Mouse (Mus musculus): ENCODE results near the gene Prkd3.

Gene Prkd3

DNA sequence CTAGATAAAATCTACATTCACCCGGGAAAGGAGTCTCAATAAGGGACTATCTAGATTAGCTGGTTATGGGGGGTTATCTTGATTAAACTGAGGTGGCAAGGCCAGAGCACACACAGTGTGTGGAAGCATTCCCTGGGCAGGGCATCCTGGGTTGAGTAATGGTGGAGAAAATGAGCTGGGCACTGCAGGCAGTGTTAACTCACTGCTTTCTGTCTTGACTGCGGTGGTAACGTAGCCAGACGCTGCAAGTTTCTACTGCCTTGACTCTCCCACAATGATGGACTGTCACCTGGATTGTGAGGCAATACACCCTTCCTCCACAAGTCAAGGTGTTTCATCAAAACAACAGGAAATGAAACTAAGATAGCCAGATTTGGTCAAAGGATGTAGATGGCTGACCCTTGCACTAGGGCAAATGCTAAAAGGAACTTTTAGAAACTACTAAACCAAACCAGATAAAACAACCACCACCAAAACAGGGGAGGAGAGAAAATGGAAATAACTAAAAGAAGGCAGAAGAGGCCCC lies 20.8 kb downstream of the Prkd3 start:
- DNase-seq (ENCODE audit: low spot score) = no peak

DNA sequence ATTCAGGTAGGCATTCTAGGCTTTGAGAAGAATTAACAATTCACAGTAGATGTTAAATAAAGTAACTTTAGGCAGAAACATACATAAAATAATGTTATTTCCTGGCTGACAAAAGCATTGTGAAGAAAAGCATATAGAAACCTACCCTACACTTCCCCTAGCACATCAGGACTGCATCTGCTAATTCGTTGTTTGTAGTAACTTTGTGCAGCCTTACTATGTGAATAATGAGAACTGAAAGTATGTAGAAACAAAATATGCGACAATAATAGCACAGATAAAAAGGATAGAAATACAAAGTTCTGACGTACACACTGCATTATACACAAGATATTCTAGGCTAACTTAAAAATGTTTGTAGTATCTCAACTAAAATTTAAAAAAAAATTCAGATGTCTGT lies 21.4 kb downstream of the Prkd3 start:
- no peak for DNase-seq (ENCODE audit: low spot score)

DNA sequence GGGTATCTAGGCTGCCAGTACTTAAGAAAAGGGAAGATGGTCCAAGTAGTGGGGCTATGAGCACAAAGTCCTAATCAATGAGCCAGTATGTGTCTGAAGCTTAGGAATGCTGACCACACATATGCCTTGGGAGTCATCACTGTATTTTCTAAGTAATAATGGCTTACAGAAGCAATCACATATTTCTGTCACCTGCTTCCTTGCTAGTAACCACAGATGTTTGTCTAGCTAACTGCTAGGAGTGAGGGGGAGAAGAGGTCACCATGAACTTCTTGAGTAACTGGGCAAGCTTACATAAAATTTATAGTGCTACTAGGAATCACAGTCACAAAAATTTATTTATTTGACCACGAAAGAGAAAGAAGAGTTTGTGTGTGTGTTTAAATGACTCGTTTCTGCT lies 22.5 kb downstream of the Prkd3 start:
- no peak for DNase-seq (ENCODE audit: low spot score)

DNA sequence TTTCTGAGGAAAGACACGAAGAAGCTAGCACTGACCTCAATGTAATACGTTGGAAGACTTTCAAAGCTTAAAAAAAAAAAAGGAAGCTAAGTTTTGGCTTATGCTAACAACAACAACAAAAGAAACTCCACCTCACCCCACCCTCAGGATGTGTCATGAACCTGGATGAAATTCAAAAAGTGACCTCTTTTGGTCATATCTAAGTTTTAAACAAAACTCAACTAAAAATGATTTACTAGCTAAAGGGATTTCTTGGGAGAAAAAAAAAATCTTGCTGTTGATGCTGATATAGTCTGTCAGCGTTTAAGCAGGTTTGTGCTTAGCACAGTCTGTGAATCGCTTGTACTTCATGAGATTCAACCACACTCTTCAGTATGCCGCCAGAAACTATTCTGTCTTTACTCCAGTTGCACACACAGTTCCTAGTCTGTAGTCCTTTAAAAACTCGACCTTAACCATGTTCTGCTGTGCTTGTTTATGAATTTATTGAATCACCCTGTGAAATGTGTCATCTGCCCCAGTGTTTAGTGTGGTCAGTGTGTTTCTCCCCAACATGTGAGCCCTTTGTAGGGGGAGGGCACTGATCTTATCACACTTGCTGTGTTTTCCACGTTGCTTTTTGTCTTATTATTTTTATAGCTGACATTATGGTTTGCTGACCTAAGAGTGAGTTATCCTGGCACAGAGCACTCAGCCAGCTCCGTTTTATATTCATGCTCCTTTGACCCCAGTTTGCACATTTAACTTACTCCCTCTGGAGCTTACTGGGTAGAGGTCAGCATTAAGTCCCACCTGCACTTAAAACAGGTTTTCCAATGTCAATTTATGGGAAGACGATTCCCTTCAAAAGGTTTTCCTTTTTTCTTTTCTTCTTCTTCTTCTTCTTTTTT lies 25.4 kb downstream of the Prkd3 start:
- no peak for DNase-seq (ENCODE audit: low spot score)

DNA sequence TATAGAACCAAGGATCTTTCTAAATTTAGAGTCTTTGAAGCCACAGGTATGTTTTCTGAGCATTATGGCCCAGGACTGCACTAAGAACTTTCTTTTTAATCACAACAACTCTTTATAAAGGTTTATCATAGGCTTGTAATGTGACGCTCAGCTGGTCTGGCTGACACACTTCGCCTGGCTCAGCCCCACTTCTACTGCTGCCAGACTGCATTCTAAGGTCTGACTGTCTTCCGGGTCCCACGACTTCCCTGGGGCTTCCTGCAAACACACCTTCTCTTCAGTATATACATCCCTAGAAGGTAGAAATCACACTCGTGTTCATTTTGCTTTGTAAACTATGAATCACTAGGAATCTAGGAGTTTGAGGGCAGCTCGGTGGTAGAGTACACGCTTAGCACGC lies 26.2 kb downstream of the Prkd3 start:
- DNase-seq (ENCODE audit: low spot score) = no peak

DNA sequence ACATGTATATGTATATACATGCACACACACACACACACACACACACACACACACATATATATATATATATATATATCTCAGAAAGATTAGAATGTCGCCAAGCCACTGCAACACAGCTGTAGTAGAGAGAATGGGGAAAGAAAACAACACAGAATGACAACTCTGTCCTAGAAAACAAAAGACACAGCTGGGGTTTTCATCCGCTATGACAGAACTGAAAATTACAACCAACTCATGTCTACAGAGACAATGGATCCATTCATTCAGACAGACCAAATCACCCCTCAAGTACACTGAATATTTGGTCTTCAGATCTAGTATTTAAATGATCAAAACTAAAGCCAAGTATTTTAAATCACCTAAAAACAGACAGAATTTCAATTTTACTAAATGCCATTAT lies 26.9 kb downstream of the Prkd3 start:
- peak; percentile 14 for DNase-seq (ENCODE audit: low spot score)

DNA sequence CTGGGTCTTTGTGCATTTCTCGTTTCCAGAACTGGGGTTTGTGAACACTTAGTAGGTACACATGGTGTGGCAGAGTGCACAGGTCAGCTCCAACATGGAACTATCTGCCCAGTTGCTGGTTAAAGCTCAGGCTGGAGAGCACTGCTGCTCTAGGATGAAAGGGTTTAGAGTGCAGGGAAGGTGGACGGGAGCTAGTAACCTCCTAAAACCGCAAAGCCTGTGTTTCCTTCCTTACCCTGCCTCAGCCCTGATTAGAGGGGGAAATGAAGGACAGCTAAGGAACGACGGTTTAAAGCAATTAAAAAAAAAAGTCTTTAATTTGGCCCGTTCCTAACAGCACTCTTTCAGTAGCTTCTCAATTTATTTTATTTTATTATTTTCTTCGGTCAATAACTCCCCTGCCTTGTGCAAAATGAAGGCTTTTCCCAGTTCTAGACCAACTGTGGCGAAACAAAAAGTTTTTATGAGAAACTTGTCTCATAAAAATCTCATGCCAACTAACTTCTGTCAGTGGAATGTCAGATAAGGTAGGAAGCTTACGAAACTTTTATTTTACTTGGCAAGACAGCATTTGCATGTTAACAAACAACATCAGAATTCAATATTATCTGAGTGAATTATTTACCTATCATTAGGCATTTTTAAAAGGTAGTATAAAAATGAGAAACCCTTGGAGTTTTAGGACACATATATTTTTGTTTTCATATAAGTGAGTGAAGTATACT lies 28.2 kb downstream of the Prkd3 start:
- DNase-seq (ENCODE audit: low spot score) = no peak

DNA sequence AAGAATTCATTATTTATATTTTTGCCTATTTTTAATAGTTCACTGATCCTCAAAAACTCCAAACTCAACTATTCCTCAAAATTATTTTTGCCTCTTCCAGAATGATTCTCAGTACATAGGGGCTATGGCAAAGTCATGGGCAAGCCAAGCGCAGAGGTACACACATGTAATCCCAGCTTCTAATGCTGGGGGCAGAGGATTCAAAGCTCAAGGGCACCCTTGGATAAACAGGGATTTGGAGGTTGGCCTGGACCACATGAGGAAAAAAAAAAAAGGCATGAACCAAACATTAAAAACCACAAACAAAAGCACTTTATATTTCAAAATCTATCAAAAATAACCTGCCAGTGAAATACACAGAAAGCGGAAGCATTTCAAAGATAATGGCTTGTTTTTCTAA lies 29.1 kb downstream of the Prkd3 start:
- no peak for DNase-seq (ENCODE audit: low spot score)

DNA sequence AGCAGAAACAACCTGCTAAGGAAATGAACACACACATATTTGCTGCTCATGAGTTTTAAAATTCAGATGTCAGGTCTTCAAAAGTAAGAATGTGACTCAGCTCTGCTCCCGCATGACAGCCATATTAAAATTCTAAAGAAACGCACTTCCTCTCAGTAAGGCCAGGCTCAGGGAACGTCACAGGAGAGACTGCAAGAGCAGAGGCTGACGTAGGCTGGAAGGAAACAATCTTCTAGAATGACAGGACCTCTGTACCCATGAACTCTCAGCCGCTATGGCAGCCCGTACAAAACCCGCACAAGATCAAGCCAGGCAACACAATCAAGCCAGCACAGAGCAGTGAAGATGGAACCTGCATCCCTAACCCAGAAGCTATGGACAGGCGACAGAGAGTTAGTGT lies 31.6 kb downstream of the Prkd3 start:
- DNase-seq (ENCODE audit: low spot score) = no peak

DNA sequence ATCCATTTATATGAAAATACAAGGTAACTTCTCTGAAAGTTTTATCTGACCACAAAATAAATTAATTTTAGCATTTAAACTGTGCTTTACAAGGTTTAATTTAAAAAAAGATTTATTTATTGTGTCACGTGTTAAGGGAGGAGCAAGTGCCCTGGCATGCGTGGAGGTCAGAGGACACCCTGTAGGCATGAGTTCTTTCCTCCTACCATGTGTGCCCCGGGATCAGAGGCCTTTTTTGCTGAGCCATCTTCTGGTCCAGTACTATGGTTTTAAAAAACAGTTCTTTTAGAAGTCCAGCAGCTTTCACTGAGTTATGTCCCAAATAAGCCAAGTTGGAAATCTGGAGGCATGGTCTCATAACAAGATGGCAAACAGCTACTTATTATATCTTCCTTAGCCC lies 36.9 kb downstream of the Prkd3 start:
- no peak for DNase-seq (ENCODE audit: low spot score)

DNA sequence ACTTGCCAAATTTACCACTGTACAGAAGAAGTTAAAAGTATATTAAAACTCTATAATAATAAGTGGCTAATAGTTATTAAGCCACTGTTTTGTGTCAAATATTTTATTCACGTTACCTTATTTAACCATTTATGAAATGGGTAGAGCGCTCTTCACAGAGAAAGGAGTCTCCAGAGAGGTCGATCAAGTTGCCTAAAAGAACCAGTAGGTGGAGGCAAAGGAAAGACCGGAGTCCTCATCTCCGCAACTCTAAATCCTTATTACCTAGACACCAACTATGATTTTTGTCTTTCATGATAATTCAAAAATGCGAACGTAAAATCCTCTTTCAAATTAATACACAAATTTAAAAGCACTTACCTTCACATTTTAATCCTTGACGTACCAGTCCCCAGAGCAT lies 37.5 kb downstream of the Prkd3 start:
- DNase-seq (ENCODE audit: low spot score) = no peak

DNA sequence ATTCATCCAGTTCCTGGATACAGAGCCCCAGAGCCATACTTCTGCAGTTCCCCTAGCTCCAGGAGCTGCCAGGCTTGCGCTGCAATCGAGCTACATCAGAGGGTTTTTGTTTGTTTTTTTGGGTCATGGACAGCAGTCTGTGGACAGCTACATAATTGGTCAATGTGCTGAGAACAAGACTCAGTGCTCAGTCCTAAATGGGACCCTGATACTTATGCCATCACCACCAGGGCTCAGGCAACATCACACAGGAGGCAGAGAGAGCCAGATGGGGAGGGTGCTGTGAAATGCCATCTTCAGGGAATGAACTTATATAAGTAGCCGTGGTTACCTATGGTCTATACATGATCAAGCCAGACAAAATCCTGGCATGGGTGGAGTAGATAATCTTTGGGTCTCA lies 52.1 kb downstream of the Prkd3 start:
- no peak for DNase-seq (ENCODE audit: low spot score)

DNA sequence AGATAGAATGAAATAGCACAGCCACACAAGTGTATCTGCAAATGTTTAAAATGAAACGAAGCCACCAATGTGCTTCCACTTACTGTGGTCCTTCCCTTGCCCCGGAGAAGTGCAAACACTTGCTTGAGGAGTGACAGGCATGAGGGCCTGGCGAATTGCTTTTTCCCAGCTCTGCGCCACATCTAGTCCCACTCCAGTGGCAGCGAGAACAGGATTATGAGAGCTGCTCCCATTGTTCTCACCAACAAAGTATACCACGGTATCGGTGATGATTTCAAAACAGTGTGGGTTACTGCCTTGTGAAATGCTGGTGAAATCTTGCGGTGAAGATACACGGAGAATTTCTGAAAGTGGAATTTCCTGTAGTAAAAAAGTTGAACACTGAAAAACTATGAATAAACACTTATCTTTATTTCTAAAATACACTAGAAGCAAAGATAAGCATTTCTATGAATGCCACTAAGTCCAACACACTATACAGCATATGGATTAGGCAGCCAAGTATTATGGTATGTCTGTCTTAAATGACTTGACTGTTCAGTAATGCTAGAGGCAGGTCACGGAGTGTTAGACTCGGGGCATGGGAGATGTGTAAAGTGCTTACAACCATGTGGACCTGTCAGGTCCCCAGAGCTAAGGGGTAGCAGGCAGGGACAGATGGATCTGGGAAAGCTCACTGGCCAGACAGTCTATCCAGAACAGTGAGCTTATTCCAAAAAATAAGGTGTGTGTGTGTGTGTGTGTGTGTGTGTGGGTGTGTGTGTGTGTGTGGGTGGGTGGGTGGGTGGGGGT lies 54.3 kb downstream of the Prkd3 start:
- no peak for DNase-seq (ENCODE audit: low spot score)

DNA sequence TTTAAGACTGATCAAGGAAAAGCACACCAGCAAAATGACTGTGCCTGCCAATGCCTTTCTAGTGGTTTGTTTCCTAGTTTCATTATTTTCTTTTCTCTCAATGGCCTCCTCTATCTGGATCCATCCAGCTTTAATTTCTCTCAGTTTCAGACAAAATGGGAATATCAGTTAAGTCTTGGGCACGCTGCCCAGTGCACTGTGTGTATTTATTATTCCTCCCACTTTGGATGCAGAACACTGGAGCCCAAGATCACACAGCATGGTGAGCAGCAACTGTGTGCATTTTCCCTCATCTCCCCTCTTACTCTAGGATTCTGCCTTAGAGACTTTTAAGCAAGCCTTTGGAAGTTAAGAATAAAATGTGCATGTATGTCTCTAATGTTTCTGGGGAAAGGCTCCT lies 56.2 kb downstream of the Prkd3 start:
- peak; percentile 35 for DNase-seq (ENCODE audit: low spot score)

DNA sequence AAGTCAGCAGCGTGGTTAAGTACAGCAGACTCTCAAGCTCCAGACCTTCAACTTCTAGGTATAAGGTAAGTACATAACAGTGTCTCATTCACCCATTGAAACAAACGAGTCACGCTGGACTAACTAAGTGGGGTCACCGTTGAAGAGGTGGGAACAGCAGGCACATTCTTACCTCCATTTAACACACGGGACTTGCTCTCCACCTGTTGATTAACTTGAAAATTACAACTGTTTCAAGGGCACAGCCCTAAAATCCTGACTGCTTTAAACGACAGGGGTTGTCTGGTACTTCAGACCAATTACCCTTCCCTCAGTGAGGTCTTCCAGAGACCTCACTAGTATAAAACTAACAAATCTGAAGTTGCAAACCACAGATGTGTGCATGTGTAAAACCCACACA lies 61.1 kb downstream of the Prkd3 start:
- no peak for DNase-seq (ENCODE audit: low spot score)

DNA sequence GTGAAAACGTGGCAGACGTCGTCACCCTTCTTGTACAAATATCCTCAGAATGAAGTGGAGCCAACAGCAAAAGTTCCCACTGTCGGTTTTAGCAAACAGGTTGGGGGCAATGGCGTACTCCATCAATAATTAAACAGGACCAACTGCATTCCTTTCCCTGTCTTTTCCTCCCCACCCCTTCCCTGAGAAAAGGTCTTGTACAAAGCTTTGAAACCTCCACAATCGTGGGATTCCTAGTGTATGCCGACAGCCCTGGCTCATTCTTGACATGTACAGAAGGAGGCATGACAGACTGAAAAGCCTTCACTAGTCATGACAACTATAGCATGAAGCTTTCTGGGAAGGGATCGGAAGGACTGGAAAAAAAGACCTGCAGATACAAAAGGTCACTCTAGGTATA lies 67.4 kb downstream of the Prkd3 start:
- DNase-seq (ENCODE audit: low spot score) = no peak

DNA sequence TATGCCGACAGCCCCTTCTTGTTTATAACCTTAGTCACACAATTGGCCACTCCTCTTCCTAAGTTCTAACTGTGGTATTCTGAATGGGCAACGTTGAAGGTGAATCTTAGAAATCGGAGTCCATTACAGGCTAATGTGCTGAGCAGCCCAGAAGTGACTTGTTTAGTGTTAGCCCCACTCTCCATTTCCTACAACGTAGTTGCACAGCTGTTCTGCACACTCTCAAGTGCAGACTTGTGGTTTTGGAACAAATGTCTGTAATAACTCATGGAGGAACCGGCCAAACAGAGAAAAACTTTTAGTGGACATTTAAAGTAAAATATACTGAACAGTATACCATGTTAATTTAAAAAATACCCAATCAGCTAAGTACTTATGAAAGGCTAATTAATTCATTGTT lies 68.5 kb downstream of the Prkd3 start:
- no peak for DNase-seq (ENCODE audit: low spot score)

DNA sequence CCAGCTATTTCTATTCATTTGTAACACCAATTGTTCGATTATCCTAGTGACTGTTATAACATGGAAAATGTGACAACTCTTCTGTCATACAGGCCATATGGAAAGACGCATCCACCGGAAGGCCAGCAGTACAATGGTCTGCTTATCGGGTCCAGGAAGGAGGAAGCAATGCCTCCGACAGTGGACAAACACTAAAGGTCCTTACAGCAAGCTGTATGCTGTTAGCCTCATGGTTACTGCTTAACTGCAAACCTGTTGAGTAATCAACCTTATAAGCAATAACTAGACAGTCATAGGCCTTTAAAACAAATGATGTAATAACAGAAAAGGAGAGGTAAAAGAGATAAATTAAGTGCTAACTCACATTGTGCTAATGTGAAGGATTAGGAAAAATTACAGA lies 69.4 kb downstream of the Prkd3 start:
- DNase-seq (ENCODE audit: low spot score) = no peak

DNA sequence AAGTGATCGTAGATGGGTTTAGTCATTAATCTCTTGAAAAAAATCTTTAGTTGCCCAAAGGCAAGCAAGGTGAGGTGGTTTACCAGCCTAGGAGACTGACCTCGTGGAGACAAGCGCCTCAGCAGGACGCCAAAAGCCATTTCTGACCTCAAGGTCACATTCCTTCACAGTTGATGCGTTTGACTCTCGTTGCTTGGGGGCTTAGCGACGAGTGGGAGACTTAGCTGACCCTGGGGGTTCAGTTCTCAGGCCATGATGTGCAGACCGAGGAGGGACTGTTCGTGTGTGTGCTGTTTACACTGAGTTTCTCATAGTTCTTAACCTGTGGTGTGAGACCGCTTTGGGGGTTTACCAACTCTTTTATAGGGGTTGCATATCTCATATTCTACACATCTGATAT lies 78.0 kb downstream of the Prkd3 start:
- DNase-seq (ENCODE audit: low spot score) = no peak

DNA sequence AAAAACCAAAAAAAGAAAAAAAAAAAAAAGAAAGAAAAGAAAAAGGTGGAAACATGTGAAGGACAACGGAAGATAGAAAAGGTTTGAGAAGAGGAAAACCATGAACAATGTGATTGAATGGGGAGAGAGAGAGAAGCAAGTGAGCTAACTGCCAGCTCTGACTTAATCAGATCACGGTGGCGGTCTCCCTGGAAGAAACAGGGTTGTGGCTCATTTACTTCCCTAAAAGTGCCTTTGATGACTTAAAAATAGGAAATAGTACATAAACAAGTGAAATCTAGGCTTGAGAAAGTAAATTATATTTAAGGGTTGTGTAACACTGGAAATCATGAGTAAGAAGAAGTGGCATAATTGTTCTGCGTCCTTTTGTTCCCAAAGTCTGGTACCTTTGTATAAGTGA lies 81.7 kb downstream of the Prkd3 start:
- DNase-seq (ENCODE audit: low spot score) = no peak

DNA sequence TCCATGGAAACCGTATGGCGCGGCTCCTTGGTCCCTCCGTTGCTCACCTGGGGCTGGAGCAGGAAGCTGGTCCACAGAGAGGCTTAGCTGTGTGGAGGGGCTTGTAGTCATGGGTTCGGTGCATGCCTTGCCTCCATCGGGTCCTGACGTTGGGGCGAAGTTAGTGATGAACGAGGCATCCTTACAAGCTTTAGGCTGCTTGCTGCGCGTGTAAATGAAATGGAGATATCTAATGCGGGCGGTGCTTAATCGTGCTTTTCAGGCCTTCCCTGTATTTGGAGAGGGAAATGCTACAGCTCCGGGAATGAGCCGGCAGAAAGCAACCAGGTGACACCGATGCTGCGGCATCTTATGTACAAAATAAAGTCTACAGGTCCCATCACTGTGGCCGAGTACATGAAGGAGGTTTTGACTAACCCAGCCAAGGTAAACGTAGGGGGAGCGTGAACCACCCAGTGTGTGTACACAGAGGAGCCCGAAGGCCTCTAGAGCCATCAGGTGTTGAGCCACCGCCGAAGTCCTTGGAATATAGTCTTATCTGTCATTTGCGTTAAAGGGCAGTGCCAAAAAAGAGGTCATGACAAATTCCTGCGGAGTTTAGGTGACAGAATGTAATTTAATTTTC lies 83.3 kb downstream of the Prkd3 start:
- DNase-seq (ENCODE audit: low spot score) = peak; percentile 23

All from layer of hippocampus, adult 11-12 months (tissue).